Mouse (Mus musculus): ENCODE results near the gene Klrb1f. TPM values are rescaled to one million over a fixed set of nuclear protein-coding genes. Genes with fewer than 3 reads are reported as not detected.

Klrb1f gene
- 0.39 and 0.70 TPM in 2 replicates for polyA plus RNA-seq (2015; fragmentation: Nextera tagmentation; extraction: Ambion mirVana)

DNA sequence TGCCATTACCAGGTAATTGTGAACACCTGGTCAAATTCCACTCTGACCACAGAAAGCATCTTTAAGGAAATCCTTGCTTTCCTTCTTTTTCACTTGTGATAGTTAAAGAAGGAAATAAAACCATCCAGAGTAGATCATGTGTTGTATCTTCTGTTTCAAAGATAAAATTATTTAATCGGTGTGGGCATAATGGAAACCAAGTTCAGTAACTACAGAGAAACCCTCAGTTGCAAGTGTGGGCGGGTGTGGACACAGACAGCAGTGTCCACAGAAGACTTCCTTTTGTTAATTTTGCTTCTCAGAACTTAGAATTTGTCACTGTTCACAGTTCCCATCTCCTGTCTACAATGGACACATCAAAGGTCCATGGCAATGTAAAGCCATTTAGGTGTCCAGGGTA is at the start of gene Klrb1f:
TSS of gene Klrb1f (plus strand) at position 301 of the 400 bp plus-strand sequence.

DNA sequence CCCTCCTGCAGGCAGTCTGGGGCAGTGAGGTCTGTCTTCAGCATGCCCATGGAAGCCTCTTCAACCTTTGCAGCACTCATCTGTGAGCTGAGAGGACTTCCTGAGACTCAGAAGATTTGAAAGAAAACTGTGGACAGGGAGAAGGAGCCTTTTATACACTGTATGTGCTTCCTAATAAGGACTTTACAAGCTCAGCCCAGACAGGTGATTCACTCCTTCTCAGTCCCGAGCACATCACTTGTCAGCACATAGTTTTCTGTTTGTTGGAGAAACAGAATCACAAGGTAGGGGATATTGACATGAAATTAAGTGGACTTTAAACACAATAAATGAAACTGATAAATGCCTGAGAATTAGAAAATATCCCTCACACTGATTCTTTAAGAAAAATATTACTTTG is 55.1 kb downstream of the Klrb1f start, which contains the start of gene Clec2e:
TSS of gene Clec2e (minus strand) at position 120 of the 400 bp plus-strand sequence.

Other genes with a start within 250 kb of the Klrb1f start
- gene Gm44511, start 219.6 kb upstream of the Klrb1f start, polyA plus RNA-seq (2015; fragmentation: Nextera tagmentation; extraction: Ambion mirVana) = not detected in 2 replicates
- gene Klrb1b, start 219.6 kb upstream of the Klrb1f start, polyA plus RNA-seq (2015; fragmentation: Nextera tagmentation; extraction: Ambion mirVana) = not detected in 2 replicates
- gene Clec2i, start 158.3 kb upstream of the Klrb1f start, polyA plus RNA-seq (2015; fragmentation: Nextera tagmentation; extraction: Ambion mirVana) = not detected in 2 replicates
- gene BC035044, start 154.8 kb upstream of the Klrb1f start, polyA plus RNA-seq (2015; fragmentation: Nextera tagmentation; extraction: Ambion mirVana) = 0.50 and 0.71 TPM in 2 replicates
- gene Clec2g, start 111.5 kb upstream of the Klrb1f start, polyA plus RNA-seq (2015; fragmentation: Nextera tagmentation; extraction: Ambion mirVana) = not detected in 2 replicates
- gene Clec2e, start 55.0 kb downstream of the Klrb1f start, polyA plus RNA-seq (2015; fragmentation: Nextera tagmentation; extraction: Ambion mirVana) = not detected in 2 replicates
- 0.25 TPM in 2 replicates for gene Clec2d, start 134.7 kb downstream of the Klrb1f start, polyA plus RNA-seq (2015; fragmentation: Nextera tagmentation; extraction: Ambion mirVana)
- not detected in 2 replicates for gene Cd69, start 229.5 kb downstream of the Klrb1f start, polyA plus RNA-seq (2015; fragmentation: Nextera tagmentation; extraction: Ambion mirVana)

Data from neural tube, postnatal 0 days (tissue).